Mouse (Mus musculus) neural tube, embryonic 15.5 days (tissue): Measurements from ENCODE around the gene Maml3. TPM values are rescaled to one million over a fixed set of nuclear protein-coding genes. Genes with fewer than 3 reads are reported as not detected.

Experiments
- ATAC-seq: fragments of 200-750 bp; cut with Nextera tagmentation; 2 replicates; pipeline ENCODE4 v1.8.0; 2017; ENCODE audit warnings: mild to moderate bottlenecking, moderate TSS enrichment, moderate library complexity; ENCODE audit not compliant: low FRiP score
- H3K27ac ChIP-seq: fragments of 300-500 bp; sonication (generic); replicated peaks from 2 replicates; pipeline ENCODE4 v1.5.1; 2015; ENCODE audit warnings: mild to moderate bottlenecking, inconsistent platforms
- H3K27me3 ChIP-seq: fragments of 300-500 bp; sonication (generic); replicated peaks from 2 replicates; pipeline ENCODE4 v1.6.1; 2015; ENCODE audit warnings: inconsistent platforms
- H3K36me3 ChIP-seq: fragments of 300-500 bp; sonication (generic); 2 replicates; pipeline ENCODE4 v1.6.1; 2015; ENCODE audit warnings: inconsistent platforms
- H3K4me1 ChIP-seq: fragments of 300-500 bp; sonication (generic); 2 replicates; pipeline ENCODE4 v1.6.1; 2015; ENCODE audit warnings: inconsistent platforms
- H3K4me2 ChIP-seq: fragments of 300-500 bp; sonication (generic); 2 replicates; pipeline ENCODE4 v1.6.1; 2015; ENCODE audit warnings: inconsistent platforms, mild to moderate bottlenecking, moderate library complexity
- H3K4me3 ChIP-seq: fragments of 300-500 bp; sonication (generic); replicated peaks from 2 replicates; pipeline ENCODE4 v1.5.1; 2015; ENCODE audit warnings: mild to moderate bottlenecking, inconsistent platforms
- H3K9ac ChIP-seq: fragments of 300-500 bp; sonication (generic); replicated peaks from 2 replicates; pipeline ENCODE4 v1.6.1; 2015; ENCODE audit warnings: mild to moderate bottlenecking, inconsistent platforms
- H3K9me3 ChIP-seq: fragments of 300-500 bp; sonication (generic); replicated peaks from 2 replicates; pipeline ENCODE4 v1.6.1; 2016; ENCODE audit warnings: inconsistent platforms
- WGBS: fragments of 180-500 bp; shearing (Covaris S2); methylation state at CpG from one replicate; pipeline ENCODE4 v1.1.7; 2015; ENCODE audit warnings: mixed read lengths; 5-methylcytosine and 5-hydroxymethylcytosine counted together
- polyA plus RNA-seq: library from polyadenylated mRNA; unstranded; fragments of >200 nt; fragmentation: Nextera tagmentation; extraction: Ambion mirVana; gene quantifications from 2 replicates; pipeline ENCODE4 v1.2.1, GENCODE M21; 2015

The Maml3 gene
- polyA plus RNA-seq, 1 experiment from 2014 or later: 7.6 TPM

GRCm38 (mm10) chr3:51838696-51839352 is 266.1 kb downstream of the Maml3 start:
- Histone ChIP-seq H3K4me3 (no peak overlapping the region), H3K27me3 (no peaks in the 10 kb centered on the region), H3K4me1 (peaks cover 12% of the 10 kb centered on the region), H3K4me2 (no peak overlapping the region), H3K27ac (no peak overlapping the region), H3K36me3 (no peaks in the 10 kb centered on the region), H3K9ac (no peak overlapping the region), H3K9me3 (no peaks in the 10 kb centered on the region)
- no peak for ATAC-seq
- WGBS: 72% methylated on average over 5 of the region's 5 CpGs

DNA sequence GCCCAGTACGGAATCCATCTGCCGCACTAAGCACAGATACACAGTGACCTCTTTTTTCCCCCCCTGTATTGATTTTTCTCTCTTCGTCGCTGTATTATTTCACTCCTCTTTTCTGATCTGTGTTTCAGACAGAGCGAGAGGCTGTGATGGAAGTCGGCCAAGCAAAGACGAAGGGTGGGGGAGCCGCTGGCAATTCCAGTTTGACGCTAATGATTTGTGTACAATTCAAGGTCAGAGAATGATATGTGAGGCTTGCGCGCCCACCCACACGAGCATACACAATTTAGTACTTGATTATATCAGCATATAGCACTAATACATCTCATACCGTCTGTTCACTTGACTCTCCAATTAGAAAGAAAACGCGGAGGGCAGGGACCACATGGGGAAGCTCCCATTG is 271.9 kb downstream of the Maml3 start:
- Histone ChIP-seq H3K27me3 (no peaks in the 10 kb centered on the region), H3K9ac (no peak overlapping the region), H3K4me2 (0 out of 2 replicates have a peak overlapping the region, but pooled peaks have one; percentile 11), H3K27ac (peak overlapping the region; percentile 54), H3K4me3 (no peak overlapping the region), H3K9me3 (no peaks in the 10 kb centered on the region), H3K36me3 (no peaks in the 10 kb centered on the region), H3K4me1 (peaks cover 8% of the 10 kb centered on the region)
- 35% methylated on average over 15 of the region's 15 CpGs for WGBS
- no peak for ATAC-seq

GRCm38 (mm10) chr3:51830821-51831429 is 274.0 kb downstream of the Maml3 start:
- peaks cover 9% of the 10 kb centered on the region for H3K4me1 ChIP-seq
- no peak overlapping the region for H3K4me2 ChIP-seq
- no peak overlapping the region for H3K27ac ChIP-seq
- H3K4me3 ChIP-seq: no peak overlapping the region
- H3K9me3 ChIP-seq: no peaks in the 10 kb centered on the region
- WGBS: 80% methylated on average over 9 of the region's 9 CpGs
- no peaks in the 10 kb centered on the region for H3K27me3 ChIP-seq
- no peak for ATAC-seq
- no peak overlapping the region for H3K9ac ChIP-seq
- no peaks in the 10 kb centered on the region for H3K36me3 ChIP-seq

DNA sequence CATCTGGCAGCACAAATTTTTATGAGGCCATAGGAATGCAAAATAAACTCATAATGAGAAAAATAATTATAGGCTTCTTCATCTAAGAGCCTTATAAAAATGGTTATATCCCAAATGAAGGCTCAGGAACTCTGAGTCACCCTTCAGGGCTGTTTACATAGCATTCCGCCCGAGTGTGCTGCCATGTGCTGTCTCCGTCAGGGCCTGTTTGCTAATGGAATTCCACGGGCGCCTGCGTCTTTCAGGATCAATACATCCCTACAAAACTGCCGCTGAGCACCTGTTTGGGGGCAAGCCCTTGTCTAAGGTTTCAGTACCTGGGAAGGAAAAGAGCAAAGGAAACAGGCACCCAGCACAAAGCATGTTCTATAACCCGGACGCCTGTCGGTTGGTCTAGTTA is 279.3 kb downstream of the Maml3 start:
- Histone ChIP-seq H3K4me1 (peaks cover 10% of the 10 kb centered on the region; the same call in 1 of the 2 replicates), H3K9me3 (no peaks in the 10 kb centered on the region), H3K27me3 (no peaks in the 10 kb centered on the region), H3K4me2 (no peak overlapping the region), H3K9ac (no peak overlapping the region), H3K27ac (peak overlapping the region; percentile 18; the same call in 1 of the 2 replicates), H3K36me3 (no peaks in the 10 kb centered on the region), H3K4me3 (no peak overlapping the region)
- WGBS: 60% methylated on average over 10 of the region's 10 CpGs
- no peak for ATAC-seq

GRCm38 (mm10) chr3:51824506-51824905 is 280.4 kb downstream of the Maml3 start:
- H3K4me1 ChIP-seq: peaks cover 11% of the 10 kb centered on the region; the same call in 1 of the 2 replicates
- H3K9ac ChIP-seq: no peak overlapping the region
- H3K9me3 ChIP-seq: no peaks in the 10 kb centered on the region
- no peak overlapping the region for H3K4me3 ChIP-seq
- H3K4me2 ChIP-seq: no peak overlapping the region
- 0 out of 2 replicates have a peak overlapping the region, but pooled peaks have one; percentile 13 for H3K27ac ChIP-seq
- no peaks in the 10 kb centered on the region for H3K36me3 ChIP-seq
- ATAC-seq: no peak
- no peaks in the 10 kb centered on the region for H3K27me3 ChIP-seq
- WGBS: 86% methylated on average over 9 of the region's 9 CpGs

DNA sequence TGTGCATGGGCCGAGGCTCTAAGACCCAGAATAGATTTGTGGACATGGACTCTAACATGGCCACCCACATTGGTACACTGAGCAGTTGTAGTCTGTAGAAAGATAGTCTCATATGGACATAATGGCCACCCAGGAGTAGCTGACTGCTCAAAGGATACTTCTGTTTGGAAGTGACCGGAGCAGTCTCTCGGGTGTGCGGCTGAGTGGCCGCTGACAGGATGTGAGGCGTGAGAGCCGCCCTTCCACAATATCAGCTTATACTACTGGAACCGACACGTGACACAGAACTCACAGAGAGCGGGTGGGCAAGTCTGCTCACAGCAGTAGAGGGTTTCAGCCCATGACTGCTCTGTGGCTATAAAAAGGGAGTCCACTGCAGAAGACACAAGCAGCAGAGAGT is 283.3 kb downstream of the Maml3 start:
- Histone ChIP-seq H3K4me2 (no peak overlapping the region), H3K4me3 (no peak overlapping the region), H3K9ac (no peak overlapping the region), H3K36me3 (no peaks in the 10 kb centered on the region), H3K27me3 (no peaks in the 10 kb centered on the region), H3K27ac (no peak overlapping the region), H3K9me3 (no peaks in the 10 kb centered on the region), H3K4me1 (peaks cover 34% of the 10 kb centered on the region)
- ATAC-seq: no peak
- 90% methylated on average over 10 of the region's 10 CpGs for WGBS

DNA sequence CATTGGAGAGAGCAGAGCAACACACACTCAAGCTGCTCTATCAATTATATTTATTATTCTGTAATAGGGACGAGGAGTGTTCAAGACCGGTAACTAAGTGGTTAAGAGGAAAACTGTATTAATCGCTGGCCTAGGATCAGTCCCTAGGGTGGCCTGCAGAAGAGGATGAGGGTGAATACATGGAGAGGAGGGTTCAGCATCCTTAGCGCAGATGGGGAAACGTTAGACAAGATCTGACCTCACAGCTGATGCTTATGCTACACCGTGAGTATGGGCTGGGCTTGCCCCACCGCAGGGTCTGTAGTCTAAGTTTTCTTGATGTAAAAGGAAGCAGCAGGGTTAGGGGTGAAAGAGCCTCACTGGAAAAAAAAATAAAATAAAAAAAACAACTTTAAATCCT is 285.8 kb downstream of the Maml3 start:
- peak overlapping the region; percentile 52; the same call in 1 of the 2 replicates for H3K27ac ChIP-seq
- no peaks in the 10 kb centered on the region for H3K9me3 ChIP-seq
- H3K4me3 ChIP-seq: no peak overlapping the region
- 36% methylated on average over 7 of the region's 7 CpGs for WGBS
- H3K9ac ChIP-seq: no peak overlapping the region
- H3K27me3 ChIP-seq: no peaks in the 10 kb centered on the region
- no peak for ATAC-seq
- H3K36me3 ChIP-seq: no peaks in the 10 kb centered on the region
- no peak overlapping the region for H3K4me2 ChIP-seq
- H3K4me1 ChIP-seq: peaks cover 24% of the 10 kb centered on the region

GRCm38 (mm10) chr3:51817919-51818318 is 287.0 kb downstream of the Maml3 start:
- H3K36me3 ChIP-seq: no peaks in the 10 kb centered on the region
- peaks cover 26% of the 10 kb centered on the region for H3K4me1 ChIP-seq
- H3K9me3 ChIP-seq: no peaks in the 10 kb centered on the region
- peak overlapping the region; percentile 26; the same call in 1 of the 2 replicates for H3K4me2 ChIP-seq
- H3K4me3 ChIP-seq: no peak overlapping the region
- H3K27me3 ChIP-seq: no peaks in the 10 kb centered on the region
- WGBS: 27% methylated on average over 15 of the region's 15 CpGs
- H3K9ac ChIP-seq: no peak overlapping the region; the same call in 1 of the 2 replicates
- H3K27ac ChIP-seq: peak overlapping the region; percentile 10
- no peak for ATAC-seq

GRCm38 (mm10) chr3:51817329-51817728 is 287.5 kb downstream of the Maml3 start:
- H3K9me3 ChIP-seq: no peaks in the 10 kb centered on the region
- H3K4me2 ChIP-seq: no peak overlapping the region
- no peak for ATAC-seq
- H3K4me3 ChIP-seq: no peak overlapping the region
- peak overlapping the region; percentile 13; the same call in 1 of the 2 replicates for H3K27ac ChIP-seq
- no peak overlapping the region for H3K9ac ChIP-seq
- 58% methylated on average over 6 of the region's 6 CpGs for WGBS
- peaks cover 28% of the 10 kb centered on the region for H3K4me1 ChIP-seq
- no peaks in the 10 kb centered on the region for H3K36me3 ChIP-seq
- H3K27me3 ChIP-seq: no peaks in the 10 kb centered on the region

GRCm38 (mm10) chr3:51816517-51817285 is 288.2 kb downstream of the Maml3 start:
- 83% methylated on average over 7 of the region's 7 CpGs for WGBS
- Histone ChIP-seq H3K36me3 (no peaks in the 10 kb centered on the region), H3K9ac (no peak overlapping the region), H3K27me3 (no peaks in the 10 kb centered on the region), H3K4me1 (peaks cover 28% of the 10 kb centered on the region), H3K4me2 (no peak overlapping the region), H3K27ac (0 out of 2 replicates have a peak overlapping the region, but pooled peaks have one; percentile 13), H3K9me3 (no peaks in the 10 kb centered on the region), H3K4me3 (no peak overlapping the region)
- ATAC-seq: no peak

- H3K9me3 ChIP-seq: no peaks in the 10 kb centered on the region
- H3K4me2 ChIP-seq: no peak overlapping the region
- H3K27ac ChIP-seq: no peak overlapping the region
- ATAC-seq: no peak
- WGBS: 76% methylated on average over 4 of the region's 4 CpGs
- H3K27me3 ChIP-seq: no peaks in the 10 kb centered on the region
- no peak overlapping the region for H3K9ac ChIP-seq
- H3K4me1 ChIP-seq: peaks cover 41% of the 10 kb centered on the region
- no peak overlapping the region for H3K4me3 ChIP-seq
- H3K36me3 ChIP-seq: no peaks in the 10 kb centered on the region
These were observed 290.8 kb downstream of the Maml3 start for GRCm38 (mm10) chr3:51814073-51814472.
